Mouse (Mus musculus) stomach, postnatal 0 days (tissue): ENCODE results near the gene Bsn.

Experiments
- CTCF ChIP-seq: IDR thresholded peaks from 2 replicates; pipeline ENCODE4 v1.5.1; 2016; ENCODE audit warnings: antibody characterized with exemption, low read depth, mild to moderate bottlenecking, moderate library complexity
- EP300 ChIP-seq: optimal IDR thresholded peaks from 2 replicates; pipeline ENCODE3; 2016; ENCODE audit warnings: antibody characterized with exemption

GRCm38 (mm10) chr9:108198621-108199020 lies 8.4 kb upstream of the Bsn start:
- TF ChIP-seq CTCF = no peak
- TF ChIP-seq EP300 = no peak
